Mouse (Mus musculus): Measurements from ENCODE around the gene Ppp2r2d. TPM values are rescaled to one million over a fixed set of nuclear protein-coding genes. Genes with fewer than 3 reads are reported as not detected.

Gene Ppp2r2d
- polyA plus RNA-seq, 1 experiment from 2014 or later, result 37.3 TPM

GRCm38 (mm10) chr7:138843421-138843820 is 2.5 kb upstream of the Ppp2r2d start:
- H3K4me3 ChIP-seq (replicated peaks), result no peak overlapping the region
- 92% methylated on average over 4 of the region's 4 CpGs for WGBS
- H3K27me3 ChIP-seq, result no peaks in the 10 kb centered on the region
- no peak for ATAC-seq (replicated peaks; ENCODE audit: low FRiP score)
- no peak overlapping the region for H3K4me2 ChIP-seq
- H3K4me1 ChIP-seq, result peaks cover 42% of the 10 kb centered on the region
- H3K9ac ChIP-seq, result no peak overlapping the region
- no peak overlapping the region for H3K27ac ChIP-seq
- no peaks in the 10 kb centered on the region for H3K9me3 ChIP-seq (replicated peaks)
- peaks cover 1% of the 10 kb centered on the region; the same call in 1 of the 2 replicates for H3K36me3 ChIP-seq

GRCm38 (mm10) chr7:138845111-138845510 is 768 bp upstream of the Ppp2r2d start:
- no peak for ATAC-seq (replicated peaks; ENCODE audit: low FRiP score)
- WGBS, result 20% methylated on average over 8 of the region's 8 CpGs
- peak overlapping the region; percentile 94 for H3K9ac ChIP-seq
- H3K4me1 ChIP-seq, result peaks cover 42% of the 10 kb centered on the region
- H3K27ac ChIP-seq, result peak overlapping the region; percentile 97
- H3K27me3 ChIP-seq, result no peaks in the 10 kb centered on the region
- peak overlapping the region; percentile 71 for H3K4me3 ChIP-seq (replicated peaks)
- H3K4me2 ChIP-seq, result peak overlapping the region; percentile 81
- H3K9me3 ChIP-seq (replicated peaks), result no peaks in the 10 kb centered on the region
- peaks cover 9% of the 10 kb centered on the region for H3K36me3 ChIP-seq

GRCm38 (mm10) chr7:138846502-138846991 is 668 bp downstream of the Ppp2r2d start:
- H3K4me1 ChIP-seq, result peaks cover 42% of the 10 kb centered on the region
- no peaks in the 10 kb centered on the region for H3K27me3 ChIP-seq
- no peaks in the 10 kb centered on the region for H3K9me3 ChIP-seq (replicated peaks)
- H3K4me3 ChIP-seq (replicated peaks), result peak overlapping the region; percentile 71
- peak overlapping the region; percentile 81 for H3K4me2 ChIP-seq
- peaks cover 17% of the 10 kb centered on the region for H3K36me3 ChIP-seq
- 0% methylated on average over 44 of the region's 61 CpGs for WGBS
- peak; percentile 90 for ATAC-seq (replicated peaks; ENCODE audit: low FRiP score)
- H3K9ac ChIP-seq, result peak overlapping the region; percentile 94
- peak overlapping the region; percentile 97 for H3K27ac ChIP-seq

- Histone ChIP-seq H3K4me3 (replicated peaks) (peak overlapping the region; percentile 71), H3K36me3 (peaks cover 27% of the 10 kb centered on the region), H3K27ac (peak overlapping the region; percentile 97; the same call in 1 of the 2 replicates), H3K4me1 (peaks cover 37% of the 10 kb centered on the region), H3K4me2 (peak overlapping the region; percentile 81), H3K9me3 (replicated peaks) (no peaks in the 10 kb centered on the region), H3K9ac (peak overlapping the region; percentile 94), H3K27me3 (no peaks in the 10 kb centered on the region)
- 44% methylated on average over 13 of the region's 13 CpGs for WGBS
- no peak; the same call in 1 of the 2 replicates for ATAC-seq (replicated peaks; ENCODE audit: low FRiP score)
Observed at GRCm38 (mm10) chr7:138847316-138848027, 1.6 kb downstream of the Ppp2r2d start.

- H3K9ac ChIP-seq, result peak overlapping the region; percentile 94; the same call in 1 of the 2 replicates
- 85% methylated on average over 7 of the region's 7 CpGs for WGBS
- no peak overlapping the region for H3K27ac ChIP-seq
- H3K4me2 ChIP-seq, result peak overlapping the region; percentile 81
- peak overlapping the region; percentile 71; the same call in 1 of the 2 replicates for H3K4me3 ChIP-seq (replicated peaks)
- peaks cover 34% of the 10 kb centered on the region for H3K4me1 ChIP-seq
- ATAC-seq (replicated peaks; ENCODE audit: low FRiP score), result no peak
- H3K36me3 ChIP-seq, result peaks cover 35% of the 10 kb centered on the region
- H3K27me3 ChIP-seq, result no peaks in the 10 kb centered on the region
- no peaks in the 10 kb centered on the region for H3K9me3 ChIP-seq (replicated peaks)
Observed at GRCm38 (mm10) chr7:138848028-138848920, 2.4 kb downstream of the Ppp2r2d start.

GRCm38 (mm10) chr7:138850083-138850482 is 4.2 kb downstream of the Ppp2r2d start:
- H3K9ac ChIP-seq, result no peak overlapping the region
- H3K4me1 ChIP-seq, result peaks cover 18% of the 10 kb centered on the region
- no peak overlapping the region for H3K27ac ChIP-seq
- H3K36me3 ChIP-seq, result peaks cover 51% of the 10 kb centered on the region
- H3K27me3 ChIP-seq, result no peaks in the 10 kb centered on the region
- no peak overlapping the region for H3K4me2 ChIP-seq
- H3K9me3 ChIP-seq (replicated peaks), result no peaks in the 10 kb centered on the region
- H3K4me3 ChIP-seq (replicated peaks), result no peak overlapping the region
- no peak for ATAC-seq (replicated peaks; ENCODE audit: low FRiP score)

GRCm38 (mm10) chr7:138853417-138854031 is 7.6 kb downstream of the Ppp2r2d start:
- H3K4me3 ChIP-seq (replicated peaks), result no peak overlapping the region
- 0 out of 2 replicates have a peak, but pooled peaks cover 2% of the 10 kb centered on the region for H3K4me1 ChIP-seq
- ATAC-seq (replicated peaks; ENCODE audit: low FRiP score), result no peak
- no peak overlapping the region for H3K9ac ChIP-seq
- no peaks in the 10 kb centered on the region for H3K9me3 ChIP-seq (replicated peaks)
- no peak overlapping the region for H3K27ac ChIP-seq
- H3K27me3 ChIP-seq, result no peaks in the 10 kb centered on the region
- H3K36me3 ChIP-seq, result peaks cover 64% of the 10 kb centered on the region
- H3K4me2 ChIP-seq, result no peak overlapping the region
- 96% methylated on average over 4 of the region's 4 CpGs for WGBS

- Histone ChIP-seq H3K36me3 (peaks cover 66% of the 10 kb centered on the region), H3K9ac (no peak overlapping the region), H3K9me3 (replicated peaks) (no peaks in the 10 kb centered on the region), H3K27ac (no peak overlapping the region), H3K27me3 (no peaks in the 10 kb centered on the region), H3K4me1 (0 out of 2 replicates have a peak, but pooled peaks cover 2% of the 10 kb centered on the region), H3K4me3 (replicated peaks) (no peak overlapping the region), H3K4me2 (no peak overlapping the region)
- WGBS, result 88% methylated on average over 2 of the region's 2 CpGs
- no peak for ATAC-seq (replicated peaks; ENCODE audit: low FRiP score)
Observed at GRCm38 (mm10) chr7:138854201-138854600, 8.3 kb downstream of the Ppp2r2d start.

- 48% methylated on average over 2 of the region's 2 CpGs for WGBS
- H3K27ac ChIP-seq, result no peak overlapping the region
- no peaks in the 10 kb centered on the region for H3K27me3 ChIP-seq
- H3K36me3 ChIP-seq, result peaks cover 58% of the 10 kb centered on the region
- no peaks in the 10 kb centered on the region for H3K9me3 ChIP-seq (replicated peaks)
- H3K4me1 ChIP-seq, result 0 out of 2 replicates have a peak, but pooled peaks cover 2% of the 10 kb centered on the region
- ATAC-seq (replicated peaks; ENCODE audit: low FRiP score), result no peak
- H3K9ac ChIP-seq, result no peak overlapping the region
- H3K4me3 ChIP-seq (replicated peaks), result no peak overlapping the region
- H3K4me2 ChIP-seq, result no peak overlapping the region
Observed at GRCm38 (mm10) chr7:138856670-138857069, 10.8 kb downstream of the Ppp2r2d start.

GRCm38 (mm10) chr7:138863950-138864572 is 18.2 kb downstream of the Ppp2r2d start:
- Histone ChIP-seq H3K4me2 (no peak overlapping the region), H3K9ac (no peak overlapping the region), H3K27me3 (no peaks in the 10 kb centered on the region), H3K9me3 (replicated peaks) (no peaks in the 10 kb centered on the region), H3K27ac (no peak overlapping the region), H3K4me1 (no peaks in the 10 kb centered on the region), H3K4me3 (replicated peaks) (no peak overlapping the region), H3K36me3 (peaks cover 21% of the 10 kb centered on the region)
- ATAC-seq (replicated peaks; ENCODE audit: low FRiP score), result no peak
- 66% methylated on average over 3 of the region's 3 CpGs for WGBS

- H3K36me3 ChIP-seq, result peaks cover 28% of the 10 kb centered on the region
- H3K27me3 ChIP-seq, result no peaks in the 10 kb centered on the region
- no peak overlapping the region for H3K27ac ChIP-seq
- no peak overlapping the region for H3K9ac ChIP-seq
- ATAC-seq (replicated peaks; ENCODE audit: low FRiP score), result no peak
- H3K4me1 ChIP-seq, result no peaks in the 10 kb centered on the region
- no peak overlapping the region for H3K4me2 ChIP-seq
- 100% methylated on average over 1 of the region's 1 CpGs for WGBS
- no peaks in the 10 kb centered on the region for H3K9me3 ChIP-seq (replicated peaks)
- no peak overlapping the region for H3K4me3 ChIP-seq (replicated peaks)
Observed at GRCm38 (mm10) chr7:138864776-138865175, 18.9 kb downstream of the Ppp2r2d start.
